Mouse (Mus musculus): ENCODE data around the gene Cotl1. TPM values are rescaled to one million over a fixed set of nuclear protein-coding genes. Genes with fewer than 3 reads are reported as not detected.

The Cotl1 gene
- polyA plus RNA-seq, 1 experiment from 2014 or later = 197 TPM

DNA sequence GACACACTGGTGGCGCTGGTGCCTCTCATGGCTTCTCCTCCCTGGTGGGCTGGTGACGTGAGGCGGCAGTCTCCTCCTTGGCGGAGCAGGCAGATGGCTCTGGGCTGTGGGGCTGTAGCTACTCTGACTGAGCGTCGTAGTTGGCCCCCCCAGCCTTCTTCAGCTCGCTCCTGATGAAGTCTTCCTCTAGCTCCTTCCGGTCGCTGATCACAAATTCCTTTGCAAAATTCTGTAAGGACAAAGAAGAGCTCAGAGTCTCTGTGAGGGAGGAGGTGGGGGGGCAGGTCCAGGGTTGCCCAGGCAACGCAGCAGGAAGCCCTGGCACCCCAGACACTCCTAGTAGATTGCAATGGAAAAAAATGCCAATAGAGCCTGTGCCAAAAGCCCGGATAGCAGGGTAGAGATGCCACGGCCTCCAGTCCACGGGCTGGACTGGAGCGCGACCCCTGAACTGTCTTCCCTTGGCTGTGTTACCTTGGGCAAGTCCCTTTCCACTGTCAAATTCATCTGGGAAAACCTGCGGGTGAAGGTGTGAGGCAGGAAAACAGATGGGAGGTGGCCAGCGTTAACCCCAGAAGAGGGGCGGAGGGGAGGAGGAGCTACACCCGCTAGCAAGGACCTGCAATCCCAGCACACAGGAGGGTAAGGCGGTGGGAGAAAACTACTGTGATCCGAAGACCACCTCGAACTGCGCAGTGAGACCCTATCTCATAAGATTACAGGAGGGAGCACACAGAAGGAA is 30.0 kb downstream of the Cotl1 start:
- no peaks in the 10 kb centered on the region for H3K27me3 ChIP-seq (ENCODE audit: control insufficient read depth, insufficient read depth, low read length)
- H3K4me1 ChIP-seq (ENCODE audit: control insufficient read depth, insufficient read depth, low read length) = 0 out of 2 replicates have a peak, but pooled peaks cover 3% of the 10 kb centered on the region
- H3K4me3 ChIP-seq (ENCODE audit: low read depth, low read length) = no peak overlapping the region
- H3K9ac ChIP-seq (ENCODE audit: low read length) = no peak overlapping the region
- WGBS = 85% methylated on average over 23 of the region's 23 CpGs
- no peaks in the 10 kb centered on the region for H3K9me3 ChIP-seq (ENCODE audit: control insufficient read depth, low read length)
- H3K36me3 ChIP-seq (ENCODE audit: control insufficient read depth, insufficient read depth, low read length) = no peaks in the 10 kb centered on the region; the same call in 1 of the 2 replicates
- ATAC-seq (ENCODE audit: insufficient number of reproducible peaks, low FRiP score, low TSS enrichment, low read depth) (no peak), DNase-seq (ENCODE audit: low spot score) (no peak)
- H3K27ac ChIP-seq (replicated peaks; ENCODE audit: low read depth, low read length) = no peak overlapping the region
- no peak overlapping the region for H3K4me2 ChIP-seq (ENCODE audit: low read depth, severe bottlenecking)

DNA sequence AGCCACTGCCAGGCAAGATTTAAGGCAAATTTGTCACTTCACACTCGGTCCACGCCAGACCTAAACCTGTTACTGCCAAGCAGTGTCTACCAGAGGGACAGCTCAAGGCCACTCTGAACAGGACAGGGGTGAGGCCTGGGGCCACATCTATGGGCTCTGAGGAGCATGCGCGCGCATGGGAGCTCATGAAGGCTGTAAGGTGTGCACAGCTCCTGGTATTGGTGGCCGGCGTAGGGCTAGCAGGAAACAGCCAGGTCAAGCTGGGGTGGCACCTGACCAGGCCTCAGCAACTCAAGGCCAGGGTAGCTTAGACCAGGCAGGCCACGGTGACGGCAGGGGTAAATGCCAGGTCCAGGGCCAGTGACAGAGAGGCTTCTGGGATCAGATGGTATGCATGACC is 30.7 kb downstream of the Cotl1 start:
- WGBS = 88% methylated on average over 9 of the region's 9 CpGs
- H3K36me3 ChIP-seq (ENCODE audit: control insufficient read depth, insufficient read depth, low read length) = no peaks in the 10 kb centered on the region; the same call in 1 of the 2 replicates
- no peak for ATAC-seq (ENCODE audit: insufficient number of reproducible peaks, low FRiP score, low TSS enrichment, low read depth)
- H3K9me3 ChIP-seq (ENCODE audit: control insufficient read depth, low read length) = no peaks in the 10 kb centered on the region
- no peak overlapping the region for H3K27ac ChIP-seq (replicated peaks; ENCODE audit: low read depth, low read length)
- H3K4me3 ChIP-seq (ENCODE audit: low read depth, low read length) = no peak overlapping the region
- H3K9ac ChIP-seq (ENCODE audit: low read length) = no peak overlapping the region
- H3K4me1 ChIP-seq (ENCODE audit: control insufficient read depth, insufficient read depth, low read length) = 0 out of 2 replicates have a peak, but pooled peaks cover 3% of the 10 kb centered on the region
- H3K27me3 ChIP-seq (ENCODE audit: control insufficient read depth, insufficient read depth, low read length) = no peaks in the 10 kb centered on the region
- H3K4me2 ChIP-seq (ENCODE audit: low read depth, severe bottlenecking) = no peak overlapping the region
- no peak for DNase-seq (ENCODE audit: low spot score)

DNA sequence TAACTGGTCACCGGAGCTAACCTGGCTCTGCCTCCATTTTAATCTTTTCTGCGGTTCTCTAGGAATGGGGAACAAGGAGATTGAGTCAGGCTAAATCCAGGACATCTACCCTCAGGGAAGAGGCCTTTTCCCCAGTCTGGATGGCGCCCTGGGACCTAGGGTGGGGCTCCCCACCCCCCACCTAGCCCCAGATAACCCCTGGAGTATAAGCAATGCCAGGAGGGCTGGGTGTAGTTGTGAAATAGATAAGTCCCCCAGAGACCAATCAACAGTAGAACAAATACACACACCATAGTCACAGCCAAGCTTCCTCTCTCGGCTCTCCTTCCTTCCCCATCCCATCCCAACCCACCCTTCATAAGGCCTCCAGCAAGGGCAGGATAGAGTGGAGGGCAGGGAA is 32.7 kb downstream of the Cotl1 start:
- DNase-seq (ENCODE audit: low spot score) = no peak
- Histone ChIP-seq H3K4me2 (ENCODE audit: low read depth, severe bottlenecking) (no peak overlapping the region), H3K9me3 (ENCODE audit: control insufficient read depth, low read length) (no peaks in the 10 kb centered on the region), H3K27me3 (ENCODE audit: control insufficient read depth, insufficient read depth, low read length) (no peaks in the 10 kb centered on the region), H3K4me3 (ENCODE audit: low read depth, low read length) (no peak overlapping the region), H3K9ac (ENCODE audit: low read length) (no peak overlapping the region), H3K36me3 (ENCODE audit: control insufficient read depth, insufficient read depth, low read length) (no peaks in the 10 kb centered on the region; the same call in 1 of the 2 replicates), H3K27ac (replicated peaks; ENCODE audit: low read depth, low read length) (no peak overlapping the region), H3K4me1 (ENCODE audit: control insufficient read depth, insufficient read depth, low read length) (no peaks in the 10 kb centered on the region)
- 90% methylated on average over 4 of the region's 4 CpGs for WGBS
- ATAC-seq (ENCODE audit: insufficient number of reproducible peaks, low FRiP score, low TSS enrichment, low read depth) = no peak

DNA sequence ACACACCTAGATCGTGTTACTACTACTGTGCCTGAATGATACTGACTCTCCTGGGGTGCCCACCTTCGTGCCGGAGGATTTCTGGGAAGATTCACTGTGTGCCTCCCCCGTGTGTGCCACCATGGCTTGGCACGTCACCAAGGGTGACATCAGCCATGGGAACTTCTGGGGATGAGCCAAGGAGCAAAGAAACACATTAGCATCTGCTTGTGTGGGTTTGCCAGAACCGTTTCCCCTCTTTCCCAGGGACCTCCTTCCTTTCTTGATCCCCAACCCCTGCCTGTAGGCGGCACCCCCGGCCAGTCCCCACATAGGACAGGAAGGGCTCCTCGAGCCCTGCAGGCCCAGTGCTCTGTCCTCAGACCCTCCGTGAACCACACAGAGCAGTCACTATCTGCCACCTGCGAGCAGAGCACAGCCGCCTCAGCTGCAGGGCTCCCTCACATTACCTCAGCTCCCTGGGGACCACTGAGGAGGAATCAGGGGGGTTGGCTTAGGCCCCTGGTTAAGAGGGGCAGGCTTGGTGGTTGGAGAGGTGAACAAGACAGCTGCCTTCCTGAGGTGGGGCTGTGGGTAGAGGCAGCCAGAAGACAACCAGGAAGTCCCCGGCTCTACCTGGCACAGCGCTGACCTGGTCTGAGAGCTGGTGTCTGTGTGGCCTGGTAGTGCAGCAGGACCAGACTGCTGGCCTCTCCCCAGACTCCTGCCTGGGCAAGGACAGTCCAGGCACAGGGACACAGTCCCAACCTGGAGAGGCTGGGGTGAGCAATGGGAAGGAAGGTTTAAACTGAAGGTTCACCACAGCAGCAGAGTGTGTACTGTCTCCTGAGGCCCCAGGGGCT is 33.7 kb downstream of the Cotl1 start:
- Histone ChIP-seq H3K9ac (ENCODE audit: low read length) (no peak overlapping the region), H3K4me1 (ENCODE audit: control insufficient read depth, insufficient read depth, low read length) (no peaks in the 10 kb centered on the region), H3K27me3 (ENCODE audit: control insufficient read depth, insufficient read depth, low read length) (no peaks in the 10 kb centered on the region), H3K4me3 (ENCODE audit: low read depth, low read length) (no peak overlapping the region), H3K36me3 (ENCODE audit: control insufficient read depth, insufficient read depth, low read length) (no peaks in the 10 kb centered on the region; the same call in 1 of the 2 replicates), H3K9me3 (ENCODE audit: control insufficient read depth, low read length) (no peaks in the 10 kb centered on the region), H3K4me2 (ENCODE audit: low read depth, severe bottlenecking) (no peak overlapping the region), H3K27ac (replicated peaks; ENCODE audit: low read depth, low read length) (no peak overlapping the region)
- ATAC-seq (ENCODE audit: insufficient number of reproducible peaks, low FRiP score, low TSS enrichment, low read depth) (no peak), DNase-seq (ENCODE audit: low spot score) (no peak)
- 84% methylated on average over 14 of the region's 14 CpGs for WGBS

GRCm38 (mm10) chr8:119805275-119805674 is 35.1 kb downstream of the Cotl1 start:
- H3K4me2 ChIP-seq (ENCODE audit: low read depth, severe bottlenecking) = no peak overlapping the region
- no peaks in the 10 kb centered on the region for H3K9me3 ChIP-seq (ENCODE audit: control insufficient read depth, low read length)
- ATAC-seq (ENCODE audit: insufficient number of reproducible peaks, low FRiP score, low TSS enrichment, low read depth) = no peak
- H3K27me3 ChIP-seq (ENCODE audit: control insufficient read depth, insufficient read depth, low read length) = no peaks in the 10 kb centered on the region
- H3K36me3 ChIP-seq (ENCODE audit: control insufficient read depth, insufficient read depth, low read length) = no peaks in the 10 kb centered on the region; the same call in 1 of the 2 replicates
- no peak overlapping the region for H3K27ac ChIP-seq (replicated peaks; ENCODE audit: low read depth, low read length)
- no peak overlapping the region for H3K9ac ChIP-seq (ENCODE audit: low read length)
- 77% methylated on average over 8 of the region's 8 CpGs for WGBS
- no peak for DNase-seq (ENCODE audit: low spot score)
- no peak overlapping the region for H3K4me3 ChIP-seq (ENCODE audit: low read depth, low read length)
- H3K4me1 ChIP-seq (ENCODE audit: control insufficient read depth, insufficient read depth, low read length) = 0 out of 2 replicates have a peak, but pooled peaks cover 3% of the 10 kb centered on the region

DNA sequence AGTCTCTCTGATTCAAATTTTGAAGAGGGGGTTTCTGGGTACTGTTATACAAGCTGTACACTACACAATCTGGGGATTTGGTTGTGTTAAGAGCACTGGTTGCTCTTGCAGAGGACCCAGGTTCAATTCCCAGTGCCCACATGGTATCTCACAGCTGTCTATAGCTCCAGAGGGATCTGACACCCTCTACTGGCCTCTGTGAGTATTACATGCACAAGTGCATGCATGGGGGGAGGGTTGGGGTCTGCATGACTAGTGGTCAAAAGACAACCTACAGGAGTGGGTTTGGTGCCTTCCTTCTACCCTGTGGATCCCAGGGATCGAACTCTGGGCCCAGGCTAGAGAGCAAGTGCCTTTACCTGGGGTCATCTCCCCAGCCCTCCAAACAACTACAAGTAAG is 37.8 kb downstream of the Cotl1 start:
- no peak overlapping the region for H3K9ac ChIP-seq (ENCODE audit: low read length)
- no peak overlapping the region for H3K4me3 ChIP-seq (ENCODE audit: low read depth, low read length)
- H3K36me3 ChIP-seq (ENCODE audit: control insufficient read depth, insufficient read depth, low read length) = no peaks in the 10 kb centered on the region
- H3K9me3 ChIP-seq (ENCODE audit: control insufficient read depth, low read length) = no peaks in the 10 kb centered on the region
- H3K4me1 ChIP-seq (ENCODE audit: control insufficient read depth, insufficient read depth, low read length) = peaks cover 17% of the 10 kb centered on the region
- H3K4me2 ChIP-seq (ENCODE audit: low read depth, severe bottlenecking) = no peak overlapping the region
- 88% methylated on average over 1 of the region's 1 CpGs for WGBS
- H3K27me3 ChIP-seq (ENCODE audit: control insufficient read depth, insufficient read depth, low read length) = no peaks in the 10 kb centered on the region
- no peak overlapping the region for H3K27ac ChIP-seq (replicated peaks; ENCODE audit: low read depth, low read length)
- ATAC-seq (ENCODE audit: insufficient number of reproducible peaks, low FRiP score, low TSS enrichment, low read depth) (no peak), DNase-seq (ENCODE audit: low spot score) (no peak)

- H3K27me3 ChIP-seq (ENCODE audit: control insufficient read depth, insufficient read depth, low read length) = no peaks in the 10 kb centered on the region
- no peaks in the 10 kb centered on the region for H3K9me3 ChIP-seq (ENCODE audit: control insufficient read depth, low read length)
- H3K9ac ChIP-seq (ENCODE audit: low read length) = no peak overlapping the region
- H3K4me3 ChIP-seq (ENCODE audit: low read depth, low read length) = no peak overlapping the region
- H3K4me1 ChIP-seq (ENCODE audit: control insufficient read depth, insufficient read depth, low read length) = peaks cover 17% of the 10 kb centered on the region
- no peak overlapping the region for H3K4me2 ChIP-seq (ENCODE audit: low read depth, severe bottlenecking)
- 20% methylated on average over 4 of the region's 4 CpGs for WGBS
- no peak overlapping the region for H3K27ac ChIP-seq (replicated peaks; ENCODE audit: low read depth, low read length)
- H3K36me3 ChIP-seq (ENCODE audit: control insufficient read depth, insufficient read depth, low read length) = no peaks in the 10 kb centered on the region
- no peak for ATAC-seq (ENCODE audit: insufficient number of reproducible peaks, low FRiP score, low TSS enrichment, low read depth)
- no peak for DNase-seq (ENCODE audit: low spot score)
Observed at GRCm38 (mm10) chr8:119801168-119801567, 39.2 kb downstream of the Cotl1 start.

DNA sequence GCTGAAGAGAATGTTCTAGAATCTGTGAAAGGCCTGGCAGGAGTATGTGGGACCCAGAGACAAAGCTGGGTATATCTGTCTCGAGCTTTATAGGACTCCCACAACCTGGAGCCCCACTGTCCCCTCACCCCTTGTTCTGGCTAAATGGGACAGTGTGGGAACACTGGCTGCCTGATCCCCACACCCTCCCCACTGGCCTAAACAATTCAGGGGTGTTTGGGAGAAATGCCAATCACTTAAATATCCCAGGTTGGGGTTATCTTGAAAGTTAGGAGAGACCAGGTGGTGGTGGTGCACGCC is 41.4 kb downstream of the Cotl1 start:
- Histone ChIP-seq H3K4me1 (ENCODE audit: control insufficient read depth, insufficient read depth, low read length) (peaks cover 17% of the 10 kb centered on the region), H3K4me3 (ENCODE audit: low read depth, low read length) (no peak overlapping the region), H3K27ac (replicated peaks; ENCODE audit: low read depth, low read length) (peak overlapping the region; percentile 75), H3K27me3 (ENCODE audit: control insufficient read depth, insufficient read depth, low read length) (no peaks in the 10 kb centered on the region), H3K9ac (ENCODE audit: low read length) (no peak overlapping the region), H3K4me2 (ENCODE audit: low read depth, severe bottlenecking) (peak overlapping the region; percentile 43; the same call in 1 of the 2 replicates), H3K36me3 (ENCODE audit: control insufficient read depth, insufficient read depth, low read length) (no peaks in the 10 kb centered on the region), H3K9me3 (ENCODE audit: control insufficient read depth, low read length) (no peaks in the 10 kb centered on the region)
- DNase-seq (ENCODE audit: low spot score) (no peak), ATAC-seq (ENCODE audit: insufficient number of reproducible peaks, low FRiP score, low TSS enrichment, low read depth) (peak; percentile 22; the same call in 1 of the 2 replicates)
- WGBS = 62% methylated on average over 2 of the region's 2 CpGs

Data from limb, embryonic 11.5 days (tissue).